Mouse (Mus musculus) c-Kit-positive CD71-negative TER-119-negative erythroid progenitor cells, embryonic 14.5 days (primary cell): ENCODE data around the gene Prkrip1.

ENCODE experiments used
- DNase-seq: peaks from one replicate; pipeline ENCODE4 v3.0.0-alpha.2; 2013; ENCODE audit warnings: low read depth

The Prkrip1 gene

DNA sequence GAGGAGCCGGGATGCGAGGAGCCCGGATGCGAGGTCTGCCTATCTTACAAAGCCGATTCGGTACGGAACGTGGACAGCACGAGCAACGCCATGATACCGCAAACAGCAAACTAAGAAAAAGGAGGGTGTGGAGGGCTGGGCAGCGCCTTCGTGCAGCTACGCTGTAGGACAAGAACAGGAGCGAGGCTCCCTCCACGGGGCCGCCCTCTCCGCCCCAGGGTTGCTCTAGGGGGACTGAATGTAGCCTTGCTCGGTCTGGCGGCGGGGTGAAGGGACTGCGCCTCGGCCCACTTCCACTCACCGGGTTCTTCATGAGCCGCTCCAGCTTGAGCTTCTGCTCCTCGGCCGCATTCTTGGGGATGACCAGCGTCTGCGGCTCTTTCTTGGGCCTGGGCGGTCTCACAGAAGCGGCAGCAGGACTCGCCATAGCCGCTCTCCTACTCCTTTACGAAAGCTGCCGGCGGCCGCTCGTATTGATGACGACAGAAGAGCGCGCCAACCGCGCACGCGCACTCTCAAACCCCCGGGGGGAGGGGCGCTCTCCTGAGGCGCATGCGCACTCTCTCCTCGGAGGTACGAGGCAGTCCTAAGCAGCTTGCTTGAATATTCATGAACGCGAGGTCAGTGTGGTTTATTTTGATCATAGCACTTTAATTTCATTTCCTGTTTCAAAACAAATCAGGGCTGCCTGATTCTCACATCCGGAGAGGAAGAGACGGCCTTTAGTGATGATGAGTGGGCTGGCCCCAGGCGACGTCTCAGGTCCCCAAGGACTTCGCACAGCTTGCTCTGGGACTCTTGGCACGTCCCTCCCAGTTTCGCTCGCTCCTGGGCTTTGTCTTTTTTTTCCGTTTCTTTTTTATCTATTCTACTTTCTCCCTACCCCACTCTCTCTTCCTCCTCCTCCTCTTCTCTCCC, at the start of gene Prkrip1:
Prkrip1 (minus strand) TSS at position 490 of the 918 bp plus-strand sequence.
- peak; percentile 92 for DNase-seq

DNA sequence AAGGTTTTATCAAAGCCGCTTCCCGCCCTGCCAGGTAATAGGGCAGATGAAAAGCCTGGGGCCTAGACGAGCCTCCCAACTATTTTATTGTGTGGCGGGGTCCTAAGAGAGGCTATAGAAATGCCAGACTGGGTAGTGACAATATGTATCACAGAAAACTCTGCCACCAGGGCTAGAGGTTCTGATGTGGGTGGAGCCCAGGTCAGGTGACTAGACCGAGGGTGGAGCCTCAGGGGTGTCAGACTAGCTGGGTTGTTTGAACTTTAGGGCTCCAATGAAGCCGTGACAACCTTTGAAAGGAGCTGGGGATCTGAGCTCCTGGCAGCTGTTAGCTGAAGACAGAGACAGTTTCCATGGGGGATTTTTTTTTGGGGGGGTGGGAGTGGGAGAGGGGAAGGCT, 49.7 kb upstream of the Prkrip1 start:
- DNase-seq: peak; percentile 47

DNA sequence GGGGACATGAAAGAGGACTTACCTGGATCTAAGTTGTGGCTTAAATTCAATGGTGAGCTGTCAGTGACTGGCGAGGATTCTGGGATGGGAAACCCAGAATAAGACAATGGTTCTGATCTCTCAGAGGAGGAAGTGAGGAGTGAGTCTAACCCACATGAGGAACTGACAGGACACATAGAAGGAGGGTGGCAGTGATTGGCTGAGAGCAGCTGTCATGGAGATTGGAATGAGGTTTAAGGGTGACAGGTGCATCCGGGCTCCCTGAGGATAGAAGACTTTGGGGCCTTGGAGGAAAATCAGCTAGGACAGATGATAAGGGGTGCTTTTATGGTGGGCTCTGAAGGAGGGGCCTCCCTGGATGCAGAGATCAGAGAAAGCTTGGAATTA, 47.7 kb upstream of the Prkrip1 start, which contains the start of gene Sh2b2:
Sh2b2 (minus strand) TSS at position 105 of the 387 bp plus-strand sequence.
- peak; percentile 29 for DNase-seq

DNA sequence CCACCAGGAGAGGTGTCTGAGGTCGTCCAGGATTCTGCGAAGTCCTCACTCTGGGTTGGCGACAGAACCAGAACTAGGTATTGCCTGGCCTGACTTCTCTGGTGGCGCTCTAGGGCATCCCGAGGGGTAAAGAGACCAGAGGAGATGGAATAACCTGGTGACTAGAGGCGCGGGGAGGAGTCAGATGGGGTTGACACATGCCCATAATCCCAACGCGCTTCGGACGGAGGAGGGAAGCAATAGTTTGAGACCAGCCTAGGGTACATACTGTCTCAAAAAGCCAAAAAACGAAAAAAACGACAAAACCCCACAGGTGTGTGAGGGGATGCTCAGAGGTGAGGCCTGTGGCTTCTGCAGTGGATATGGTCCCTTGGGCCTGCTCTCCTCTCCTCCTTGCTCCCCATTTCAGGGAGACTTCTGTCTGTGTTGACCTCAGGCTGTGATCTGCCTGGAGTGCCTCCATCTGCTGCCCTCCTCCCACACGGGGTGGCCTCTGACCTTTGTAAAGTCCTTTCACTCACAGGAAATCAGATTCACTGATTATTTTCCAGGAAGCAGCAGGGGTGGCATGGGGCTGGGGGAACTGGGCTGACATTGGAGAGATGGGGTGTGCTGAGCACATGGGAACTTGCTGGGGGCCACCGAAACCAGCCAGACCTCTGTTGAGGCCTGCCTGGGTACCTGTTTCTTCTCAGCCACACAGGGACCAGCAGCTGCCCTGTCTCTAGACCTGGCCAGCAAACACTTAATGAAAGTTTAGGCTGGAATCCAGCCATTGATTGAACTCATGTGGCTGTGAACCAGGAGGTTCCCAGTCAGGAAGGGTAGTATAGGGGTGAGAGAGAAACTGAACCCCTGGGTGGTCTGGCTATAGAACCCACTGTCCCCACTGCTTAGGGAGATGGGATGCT, 47.0 kb upstream of the Prkrip1 start:
- DNase-seq: no peak

DNA sequence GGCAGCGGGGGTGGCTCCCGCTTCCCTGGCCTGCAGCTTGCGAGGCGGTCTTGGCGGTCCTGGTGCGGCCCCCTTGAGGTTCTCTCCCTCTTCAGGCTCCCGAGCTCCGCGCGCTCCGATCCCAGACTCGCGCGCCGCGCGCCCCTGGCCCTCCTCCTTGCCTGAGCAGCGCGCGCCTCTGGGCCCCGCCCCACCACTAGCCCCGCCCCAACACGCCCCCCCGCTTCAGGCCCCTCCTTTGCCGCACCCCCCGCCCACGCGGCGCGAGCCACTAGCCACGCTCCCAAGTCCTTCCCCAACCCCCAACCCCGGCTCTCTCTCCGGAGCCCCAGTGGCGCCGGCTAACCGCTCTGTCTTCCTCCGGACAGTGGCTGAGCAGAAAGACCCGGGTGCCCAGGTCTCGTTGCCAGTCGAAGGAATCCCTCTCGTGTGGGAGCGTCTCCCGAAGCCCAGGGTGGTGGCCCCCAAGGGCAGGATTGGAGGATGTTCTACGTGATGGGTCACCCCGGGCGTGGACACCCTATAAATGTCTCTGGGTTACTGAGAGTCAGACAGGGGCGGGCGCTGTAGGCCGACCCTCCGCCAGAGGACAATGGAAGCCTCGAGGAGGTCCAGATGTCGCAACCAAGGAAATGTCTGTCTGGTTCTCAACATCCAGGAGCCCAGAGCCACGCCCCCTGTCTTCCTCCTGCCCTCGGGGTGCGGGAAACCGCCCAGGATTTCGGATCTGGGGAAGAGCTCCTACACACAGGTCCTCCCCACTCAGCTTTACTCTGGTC, 46.2 kb upstream of the Prkrip1 start:
- peak; percentile 44 for DNase-seq

DNA sequence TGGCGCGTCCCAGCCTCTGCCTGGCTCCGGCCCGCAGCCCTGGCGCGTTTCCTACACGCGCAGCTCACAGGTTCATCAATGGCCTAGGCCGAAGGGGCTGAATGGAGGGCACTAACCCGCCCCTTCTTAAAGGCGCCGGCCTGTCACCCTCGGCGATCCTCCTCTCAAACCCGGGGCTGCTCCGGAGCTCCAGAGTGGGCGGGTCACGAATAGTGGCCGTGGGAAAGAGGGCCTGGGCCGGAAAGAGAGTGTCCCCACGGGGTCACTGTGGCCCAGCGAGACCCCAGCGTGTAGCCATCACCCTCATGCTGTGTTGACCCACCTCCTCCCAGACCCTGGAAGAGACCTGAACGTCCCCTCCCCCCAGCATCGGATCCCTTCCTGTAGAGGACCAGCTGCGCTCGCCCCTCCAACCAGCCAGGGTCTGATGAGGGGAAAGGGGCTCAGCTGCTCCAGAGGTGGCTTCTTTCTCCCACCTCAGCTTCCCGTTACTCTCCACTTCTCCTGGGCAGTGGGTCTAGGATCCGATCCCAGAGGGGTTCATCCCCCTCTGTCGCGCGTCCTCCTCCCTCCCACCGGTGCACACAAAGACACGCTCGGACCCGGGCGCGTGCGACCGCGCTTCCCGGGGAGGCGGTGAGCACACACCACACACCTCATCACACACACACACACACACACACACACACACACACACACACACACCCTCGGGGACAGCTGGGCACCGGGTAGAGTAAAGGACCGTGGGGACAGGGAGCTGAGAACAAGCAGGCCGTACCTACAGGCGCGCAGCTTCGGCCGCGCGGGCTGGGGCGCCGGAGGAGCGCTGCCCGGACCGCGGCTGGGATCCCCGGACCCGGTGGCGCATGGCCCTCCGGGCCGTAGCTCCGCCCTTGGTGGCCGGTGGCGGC, 45.3 kb upstream of the Prkrip1 start:
- DNase-seq: no peak

DNA sequence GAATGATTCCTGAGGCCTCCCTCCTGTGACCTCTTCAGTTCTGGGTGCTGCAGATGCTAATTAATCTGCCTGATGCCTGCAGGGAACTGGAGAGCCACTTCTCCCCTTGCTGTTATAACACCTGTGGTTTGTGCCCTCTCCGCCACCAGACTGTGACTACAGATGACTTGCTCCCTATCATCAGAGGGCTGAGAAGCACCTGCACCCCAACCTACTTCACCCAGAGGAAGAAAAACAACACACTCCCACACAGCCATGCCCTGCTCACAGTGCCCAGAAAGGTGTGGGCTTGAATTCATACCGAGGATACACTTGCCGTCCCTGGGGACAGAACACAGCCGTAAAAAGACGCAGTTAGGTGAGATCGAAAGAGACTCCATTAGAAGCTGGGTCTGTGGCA, 42.4 kb upstream of the Prkrip1 start:
- no peak for DNase-seq

DNA sequence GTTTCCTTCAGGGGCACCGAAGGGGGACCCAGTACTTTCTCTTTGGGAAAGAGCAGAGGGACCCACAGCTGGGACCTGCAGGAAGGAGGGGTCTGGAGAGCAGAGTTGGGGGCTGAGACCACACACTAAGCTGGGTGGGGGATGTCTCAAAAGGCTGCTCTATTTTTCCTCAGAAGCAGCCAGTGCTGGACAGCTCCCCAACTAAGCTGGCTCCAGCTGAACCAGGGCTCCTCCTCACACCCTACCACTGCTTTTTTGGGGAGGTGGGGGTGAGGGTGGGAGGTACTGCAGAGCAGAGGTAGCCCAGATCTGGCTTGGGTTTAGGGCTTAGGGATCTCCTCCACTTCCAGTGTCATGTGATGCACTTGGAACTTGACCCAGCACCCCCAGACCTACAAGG, 41.6 kb upstream of the Prkrip1 start:
- no peak for DNase-seq

DNA sequence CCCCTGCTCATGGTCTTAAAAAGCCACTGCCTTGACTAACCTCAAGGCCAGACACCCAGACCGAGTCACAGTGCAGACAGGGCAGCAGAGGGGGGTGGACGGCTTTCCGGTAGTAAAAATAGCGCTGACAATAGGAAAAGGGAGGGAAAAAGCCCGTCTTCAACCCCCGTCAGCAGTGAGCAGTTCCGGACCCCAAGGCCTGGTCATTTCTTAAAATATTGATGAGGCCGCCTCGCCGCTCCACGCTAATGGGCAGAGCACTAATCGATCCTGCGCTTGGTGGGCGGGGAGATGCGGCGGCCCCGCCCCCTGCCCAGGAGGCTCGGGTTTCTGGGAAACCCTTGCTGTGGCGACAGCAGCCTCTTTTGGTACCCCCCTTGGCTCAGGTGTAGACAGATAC, 38.8 kb upstream of the Prkrip1 start:
- no peak for DNase-seq

DNA sequence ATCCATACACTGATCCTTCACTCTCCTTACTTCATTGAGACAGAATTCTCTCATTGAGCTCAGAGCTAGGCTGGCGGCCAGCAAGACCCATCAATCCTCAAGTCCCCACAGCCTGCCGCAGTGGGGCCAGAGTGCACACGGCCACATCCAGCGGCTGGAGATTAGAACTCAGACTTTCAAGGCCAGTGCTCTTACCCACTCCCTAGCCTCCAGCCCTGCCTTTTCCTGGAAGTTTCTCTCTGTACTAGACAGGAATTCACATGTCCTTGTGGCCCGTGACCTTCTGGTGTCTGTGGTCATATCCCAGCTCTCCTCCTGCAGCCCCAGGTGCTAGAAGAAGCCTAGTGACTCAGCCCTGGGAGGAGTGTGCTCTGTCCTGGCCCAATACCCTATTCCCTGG, 37.8 kb upstream of the Prkrip1 start:
- no peak for DNase-seq

DNA sequence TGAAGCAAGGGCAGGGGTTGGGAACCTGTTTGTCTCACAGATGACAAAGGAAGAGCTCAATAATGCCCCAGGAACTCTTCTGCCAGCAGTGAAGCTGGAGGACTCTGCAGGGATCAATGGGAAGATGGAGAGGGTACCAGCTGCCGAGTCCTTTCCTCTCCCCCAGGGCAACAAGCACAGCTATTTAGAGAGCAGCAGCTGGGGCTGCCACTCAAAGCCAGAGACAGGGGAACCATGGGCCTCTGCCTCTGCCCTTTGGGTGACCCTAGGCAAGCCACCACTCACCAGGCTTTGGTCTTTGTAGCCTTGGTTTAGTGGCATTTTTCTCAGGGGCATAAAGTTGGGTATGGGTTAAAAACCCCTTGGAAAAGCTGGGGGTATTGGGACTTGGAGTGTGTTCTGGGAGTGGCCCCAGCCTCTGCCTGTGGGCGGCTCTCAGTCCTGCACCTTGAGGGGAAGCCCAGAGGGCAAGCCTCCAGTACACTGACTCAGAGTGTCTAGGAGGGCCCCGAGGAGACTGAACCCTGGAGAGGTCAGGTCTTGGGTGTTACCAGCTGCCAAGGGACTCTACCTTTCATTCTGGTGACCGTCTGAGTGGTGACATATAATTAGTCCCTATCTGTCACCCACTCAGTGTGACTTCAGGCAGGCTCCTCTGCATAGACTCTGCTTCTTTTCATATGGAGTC, 31.7 kb upstream of the Prkrip1 start:
- no peak for DNase-seq

DNA sequence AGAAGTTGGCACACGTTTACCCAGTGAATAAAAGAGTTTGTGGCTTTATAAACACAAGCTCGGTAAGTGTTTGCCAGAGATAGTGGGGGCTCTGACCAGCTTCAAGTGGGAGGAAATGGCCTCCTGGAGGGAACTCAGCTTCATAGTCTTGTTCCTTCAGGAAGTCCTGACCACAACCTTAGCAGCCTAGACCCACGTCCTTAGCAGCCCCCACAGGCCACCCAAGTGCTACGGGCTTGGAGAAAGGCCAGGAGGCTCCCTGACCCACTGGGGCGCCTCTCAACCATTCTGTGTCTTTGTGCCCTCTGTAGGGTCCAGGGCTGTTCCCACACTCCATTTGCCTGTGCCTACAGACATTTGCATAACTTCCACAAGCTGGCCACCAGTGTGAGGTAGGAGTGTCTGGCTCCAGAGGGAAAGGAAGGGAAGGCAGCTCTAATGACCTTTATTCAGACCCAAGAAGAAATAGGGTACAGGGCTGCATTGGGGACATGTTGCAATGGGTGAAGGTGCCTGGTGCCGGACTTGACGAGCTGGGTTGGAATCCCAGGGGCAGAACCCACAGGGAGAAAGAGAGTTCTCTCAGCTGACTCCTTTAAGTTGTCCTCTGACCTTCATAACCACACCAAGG, 27.6 kb upstream of the Prkrip1 start:
- DNase-seq: no peak

DNA sequence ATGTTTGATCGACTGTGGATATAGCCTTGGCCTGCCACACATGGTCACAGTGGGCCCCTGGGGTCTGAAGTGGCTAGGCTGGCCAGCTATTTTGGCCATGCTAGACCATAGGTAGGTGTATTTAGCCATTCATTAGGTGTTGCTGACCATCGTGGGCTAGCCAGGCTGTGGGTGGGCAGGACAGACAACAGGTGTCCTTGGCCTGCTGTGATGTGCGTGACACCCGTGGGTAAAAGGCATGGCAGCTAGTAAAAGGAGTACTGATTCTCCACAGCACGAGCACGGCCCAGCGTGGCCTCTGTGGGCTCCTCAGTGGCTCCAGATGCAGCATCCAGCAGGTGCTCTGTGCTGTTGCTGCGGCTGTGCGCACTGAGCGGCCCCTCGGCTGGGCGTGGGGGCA, 19.8 kb upstream of the Prkrip1 start:
- DNase-seq: no peak

DNA sequence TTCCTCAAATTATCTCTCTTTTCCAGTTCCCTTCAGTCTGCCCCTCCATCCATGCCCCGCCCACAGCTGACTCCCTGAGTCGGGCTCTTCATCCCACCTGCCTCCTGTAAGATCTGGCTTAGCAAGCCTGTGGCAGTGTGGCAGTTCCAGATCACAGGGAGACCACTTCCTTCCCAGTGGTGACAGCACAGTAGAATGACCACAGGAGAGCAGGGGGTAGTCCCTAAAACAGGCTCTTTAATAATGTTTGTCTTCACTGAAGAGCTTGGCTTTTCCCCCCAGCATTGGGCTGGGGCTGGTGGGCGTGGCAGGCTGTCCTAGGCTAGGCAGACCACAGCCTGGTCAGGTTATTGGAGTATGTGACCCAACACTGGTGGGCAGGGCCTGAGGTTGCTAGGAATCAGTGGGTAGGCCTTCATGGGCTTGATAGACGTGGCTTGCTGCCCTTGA, 19.2 kb upstream of the Prkrip1 start:
- DNase-seq: no peak

DNA sequence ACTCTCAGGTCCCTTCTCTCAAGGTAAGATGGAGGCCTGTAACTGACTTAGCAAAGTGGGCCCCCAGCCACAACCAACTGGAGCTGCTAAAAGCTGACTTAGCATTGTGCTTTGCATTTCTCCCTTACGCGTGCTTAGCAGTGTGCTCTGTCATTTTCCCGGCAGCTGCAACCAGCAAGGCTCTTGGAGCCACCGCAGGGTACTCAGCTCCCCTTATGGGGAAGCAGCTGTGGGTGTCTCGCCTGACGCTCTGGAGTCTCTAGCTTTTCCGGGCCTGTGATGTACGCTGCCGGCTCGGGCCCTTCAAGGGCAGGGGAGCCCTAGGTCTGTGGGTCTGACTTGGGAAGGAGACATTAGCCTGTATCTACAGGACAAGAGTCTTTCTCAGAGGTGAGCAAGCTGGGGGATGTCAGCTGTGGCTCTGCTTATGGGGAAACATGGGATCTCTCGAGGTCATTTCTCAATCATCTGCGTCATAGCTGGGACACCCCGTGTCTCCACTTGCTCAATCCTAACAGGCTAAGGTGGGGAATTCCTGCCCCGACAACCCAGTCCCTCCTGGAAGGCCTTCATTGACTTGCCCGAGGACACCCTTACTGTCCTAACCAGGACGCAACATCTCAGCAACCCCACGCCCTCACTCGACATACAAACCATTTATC, 18.4 kb upstream of the Prkrip1 start:
- no peak for DNase-seq

DNA sequence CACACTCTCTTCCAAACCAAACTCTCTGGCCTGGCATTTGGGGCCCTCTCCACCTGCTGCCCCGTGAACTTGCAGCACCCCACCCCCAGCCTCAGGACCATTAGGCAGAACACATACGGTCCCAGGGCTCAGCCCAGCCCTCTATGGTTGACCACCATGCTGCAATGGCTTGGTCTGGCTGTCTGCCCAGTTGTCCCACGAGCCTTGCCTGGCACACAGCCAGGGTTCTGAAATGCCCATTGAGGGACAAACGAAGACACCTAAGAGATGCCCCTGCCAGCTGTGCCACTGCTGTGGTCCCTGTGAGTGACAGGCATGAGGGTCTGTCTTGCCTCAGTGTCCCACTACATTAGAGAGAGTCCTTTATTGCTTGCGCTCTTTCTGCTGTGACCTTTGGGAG, 17.2 kb upstream of the Prkrip1 start:
- no peak for DNase-seq

DNA sequence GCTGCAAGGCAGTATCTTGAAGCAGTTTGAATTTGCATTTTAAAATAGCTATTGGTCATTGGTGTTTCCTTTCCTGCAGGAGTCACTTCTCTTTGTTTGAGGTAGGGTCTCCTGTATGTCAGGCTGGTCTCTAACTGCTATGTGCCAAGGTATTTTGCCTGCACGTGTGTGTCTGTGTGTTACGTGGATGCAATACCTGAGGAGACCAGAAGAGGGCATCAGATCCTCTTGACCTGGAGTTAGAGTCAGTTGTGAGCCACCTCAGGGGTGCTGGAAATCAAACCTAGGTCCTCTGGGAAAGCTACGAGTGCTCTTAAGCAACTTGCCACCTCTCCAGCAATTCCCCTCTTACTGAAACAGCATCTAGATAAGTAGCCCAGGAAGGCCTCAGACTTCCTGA, 16.4 kb upstream of the Prkrip1 start:
- DNase-seq: no peak

DNA sequence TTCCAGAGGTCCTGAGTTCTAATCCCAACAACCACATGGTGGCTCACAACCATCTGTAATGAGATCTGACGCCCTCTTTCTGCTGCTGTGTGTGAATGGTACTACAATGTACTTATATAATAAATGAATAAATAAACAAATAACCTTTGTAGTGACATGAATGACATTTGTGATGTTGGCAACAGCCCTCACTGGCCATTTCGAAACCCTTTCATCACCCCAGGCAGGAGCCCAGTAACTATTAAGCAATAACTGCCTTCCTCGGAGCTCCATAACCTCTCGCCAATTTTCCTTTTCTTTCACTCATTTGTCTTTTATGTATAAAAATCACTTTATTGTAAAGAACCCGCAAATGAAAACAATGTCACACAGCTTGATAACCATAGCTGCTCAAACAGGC, 15.0 kb upstream of the Prkrip1 start:
- DNase-seq: no peak

DNA sequence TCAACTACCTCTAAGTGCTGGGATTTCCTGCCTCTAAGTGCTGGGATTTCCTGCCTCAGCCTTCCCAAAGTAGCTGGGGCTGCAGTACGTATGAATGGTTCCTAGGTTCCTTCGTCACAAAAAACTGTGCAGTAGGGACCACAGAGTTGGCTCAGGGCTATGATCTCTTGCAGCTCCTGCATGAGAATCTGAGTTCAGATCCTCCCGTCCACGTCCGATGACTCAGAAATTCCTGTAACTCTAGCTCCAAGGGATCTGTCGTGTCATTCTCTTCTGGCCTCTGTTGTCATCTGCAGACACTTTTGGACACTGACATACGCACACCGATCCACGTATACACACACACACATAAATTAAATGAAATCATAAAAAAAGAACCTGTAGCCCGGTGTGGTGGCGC, 14.0 kb upstream of the Prkrip1 start:
- DNase-seq: no peak
